Mouse (Mus musculus): Measurements from ENCODE around the gene Fam240b. TPM values are rescaled to one million over a fixed set of nuclear protein-coding genes. Genes with fewer than 3 reads are reported as not detected.

Fam240b gene
- total RNA-seq, 2 experiments from 2014 or later: not detected

GRCm38 (mm10) chr13:64432017-64432995, 65.3 kb downstream of the Fam240b start, which contains the start of gene Cdk20:
TSS of gene Cdk20 (plus strand) at chr13:64432314.
- peak; percentile 90 to 97 for DNase-seq (ENCODE audit: low spot score in 2 of 2)
- Histone ChIP-seq H3K27ac (peak within 1 kb of the TSS; percentile 88), H3K4me3 (peak within 1 kb of the TSS; percentile 91)
- TF ChIP-seq CTCF (conservative IDR thresholded peaks at IDR 0.05): peak; percentile 86

Other genes with a start within 250 kb of the Fam240b start
- gene Cdc14b, start 222.5 kb downstream of the Fam240b start, total RNA-seq (2021): 10 to 100 TPM in 1 of 2 experiments, 1 to 10 TPM in 1; 9.8 to 14.2 TPM
- 10 to 100 TPM; 15.2 to 16.4 TPM for gene Aaed1, start 185.1 kb downstream of the Fam240b start, total RNA-seq (2021)
- gene Ctsl, start 126.9 kb downstream of the Fam240b start, total RNA-seq (2021): 100 to 1,000 TPM; 111 to 113 TPM
- 10 to 100 TPM; 10.4 to 12.0 TPM for gene Cdk20, start 65.5 kb downstream of the Fam240b start, total RNA-seq (2021)